In the genomic region with DNA sequence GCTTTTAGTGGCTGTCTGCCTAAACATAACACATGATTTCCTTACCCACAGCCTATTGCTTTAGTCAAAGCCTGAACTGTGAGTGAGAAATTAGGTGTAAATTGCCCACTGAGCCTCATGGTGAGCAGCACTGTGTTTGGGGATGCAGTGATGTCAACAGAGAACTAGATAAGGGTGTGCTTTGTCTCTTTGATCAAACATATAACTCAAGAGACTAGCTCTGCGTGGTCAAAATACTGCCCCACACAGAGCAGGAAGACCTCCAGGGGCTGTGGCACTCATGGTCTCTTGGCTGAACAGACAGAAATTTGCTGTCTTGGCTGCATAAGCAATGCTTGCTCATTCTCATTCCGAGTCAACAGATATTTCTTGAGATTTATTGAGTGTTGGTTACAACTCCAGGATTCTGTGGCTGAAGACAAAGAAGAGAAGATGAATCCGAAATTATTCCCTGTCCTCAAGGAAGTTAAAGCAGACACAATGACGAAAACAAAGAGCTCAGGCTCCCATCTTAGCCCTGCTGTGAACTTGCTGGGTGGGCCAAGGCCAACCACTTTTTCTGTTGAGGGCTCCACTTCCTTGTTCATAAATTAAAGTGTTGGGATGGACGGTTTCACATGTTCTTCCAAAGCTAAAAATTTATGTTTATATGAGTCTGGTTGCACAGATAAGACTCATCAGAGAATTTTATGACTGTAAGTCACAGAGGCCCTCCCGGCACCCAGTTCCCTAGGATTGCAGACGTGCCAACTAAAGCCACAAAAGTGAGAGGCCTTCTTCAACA, we compare ENCODE assay signal across 16 mouse cellular contexts.
DNase-seq lines count a peak whose midpoint lies in the region; ATAC-seq and TF ChIP-seq lines count a peak whose summit lies in the region.
"Had no signal": no experiment of that assay in that cellular context is flagged by ENCODE, and none has a peak within 500 bp of the region (broad histone marks: within the 10 kb centered on the region; RNA-seq: fewer than 3 reads in every experiment).

No protein-coding gene starts in this region.

- no peak overlapping the region for H3K4me2 ChIP-seq in lung, embryonic 14.5 days
- H3K4me2 ChIP-seq in kidney, embryonic 16.5 days (replicated peaks; ENCODE audit: low read depth, low read length), result no peak overlapping the region
- H3K4me2 ChIP-seq in lung, embryonic 16.5 days (ENCODE audit: low read depth, low read length), result no peak overlapping the region
- H3K4me2 ChIP-seq: forebrain, embryonic 12.5 days; heart, embryonic 11.5 days had no signal

- H3K27me3 ChIP-seq in lung, embryonic 14.5 days (ENCODE audit: insufficient read depth, low read length), result no peaks in the 10 kb centered on the region
- no peaks in the 10 kb centered on the region for H3K27me3 ChIP-seq in kidney, embryonic 16.5 days (ENCODE audit: insufficient read depth, low read length)
- no peaks in the 10 kb centered on the region for H3K27me3 ChIP-seq in lung, embryonic 16.5 days (ENCODE audit: control insufficient read depth, insufficient read depth, low read depth, low read length)
- H3K27me3 ChIP-seq: forebrain, embryonic 12.5 days had no signal

- WGBS in lung, embryonic 14.5 days, result 28% methylated on average over 7 of the region's 7 CpGs
- 44% methylated on average over 7 of the region's 7 CpGs for WGBS in lung, adult 2 months
- 51% methylated on average over 7 of the region's 7 CpGs for WGBS in kidney, embryonic 16.5 days
- WGBS in lung, embryonic 16.5 days, result 32% methylated on average over 7 of the region's 7 CpGs

- no peaks in the 10 kb centered on the region for H3K9me3 ChIP-seq in lung, embryonic 14.5 days (ENCODE audit: low read depth, low read length)
- no peaks in the 10 kb centered on the region for H3K9me3 ChIP-seq in kidney, embryonic 16.5 days (ENCODE audit: low read length)
- no peaks in the 10 kb centered on the region for H3K9me3 ChIP-seq in lung, embryonic 16.5 days (ENCODE audit: control insufficient read depth, low read length)
- H3K9me3 ChIP-seq: forebrain, embryonic 12.5 days had no signal

- TF ChIP-seq POLR2A in lung, adult 2 months (IDR thresholded peaks at IDR 0.05; ENCODE audit: borderline replicate concordance, extremely low read depth, low read depth, low read length), result no peak

- H3K36me3 ChIP-seq in lung, embryonic 14.5 days (ENCODE audit: insufficient read depth), result no peaks in the 10 kb centered on the region
- H3K36me3 ChIP-seq in kidney, embryonic 16.5 days (ENCODE audit: insufficient read depth, low read length), result no peaks in the 10 kb centered on the region
- H3K36me3 ChIP-seq in lung, embryonic 16.5 days (ENCODE audit: control insufficient read depth, insufficient read depth, low read length), result no peaks in the 10 kb centered on the region
- H3K36me3 ChIP-seq: forebrain, embryonic 12.5 days had no signal

- TF ChIP-seq CTCF in lung, embryonic 14.5 days (IDR thresholded peaks at IDR 0.05; ENCODE audit: low read depth), result no peak
- no peak for TF ChIP-seq CTCF in lung, adult 2 months (IDR thresholded peaks at IDR 0.05; ENCODE audit: insufficient read depth, low read length)

- DNase-seq in lung, embryonic 14.5 days, result peak; percentile 98
- no peak for DNase-seq in lung, adult 2 months
- DNase-seq in cerebellum, postnatal 4 days (ENCODE audit: low spot score in 2 of 2), result no peak
- no peak for DNase-seq in adrenal gland, postnatal 36 days
- DNase-seq: cerebellum, adult 9-11 months; heart, postnatal 36 days; right cerebral cortex, adult 18-20 months; thymus, adult 18-20 months had no signal

- ATAC-seq in lung, embryonic 14.5 days (ENCODE audit: insufficient read depth), result peak; percentile 98
- peak; percentile 76 for ATAC-seq in kidney, embryonic 16.5 days (ENCODE audit: low FRiP score, low TSS enrichment)
- peak; percentile 97 for ATAC-seq in lung, embryonic 16.5 days (ENCODE audit: low read depth)
- ATAC-seq in cerebellum, adult (ENCODE audit: insufficient number of reproducible peaks, low FRiP score, low TSS enrichment), result no peak
- ATAC-seq: CD4-positive, CD25-positive, alpha-beta regulatory T cell, adult 4 months; hindbrain, postnatal 0 days had no signal

- peak overlapping the region; percentile 85 for H3K27ac ChIP-seq in lung, embryonic 14.5 days (ENCODE audit: low read depth)
- peak overlapping the region; percentile 43 for H3K27ac ChIP-seq in kidney, embryonic 16.5 days (ENCODE audit: low read length)
- H3K27ac ChIP-seq in lung, embryonic 16.5 days (ENCODE audit: low read length), result peak overlapping the region; percentile 83
- H3K27ac ChIP-seq: forebrain, embryonic 12.5 days; hindbrain, postnatal 0 days; liver, embryonic 14.5 days had no signal

- no peak overlapping the region for H3K9ac ChIP-seq in lung, embryonic 14.5 days
- H3K9ac ChIP-seq in kidney, embryonic 16.5 days (replicated peaks; ENCODE audit: low read length), result no peak overlapping the region
- H3K9ac ChIP-seq in lung, embryonic 16.5 days (ENCODE audit: low read length), result no peak overlapping the region
- H3K9ac ChIP-seq: forebrain, embryonic 12.5 days; liver, embryonic 14.5 days had no signal

- H3K4me1 ChIP-seq in lung, embryonic 14.5 days (ENCODE audit: insufficient read depth), result no peaks in the 10 kb centered on the region
- H3K4me1 ChIP-seq in lung, adult 2 months (ENCODE audit: control insufficient read depth, insufficient read depth, low read length), result no peaks in the 10 kb centered on the region; the same call in 1 of the 2 replicates
- H3K4me1 ChIP-seq in kidney, embryonic 16.5 days (ENCODE audit: insufficient read depth, low read length), result peaks cover 4% of the 10 kb centered on the region; the same call in 1 of the 2 replicates
- H3K4me1 ChIP-seq in lung, embryonic 16.5 days (replicated peaks; ENCODE audit: control insufficient read depth, insufficient read depth, low read length), result peaks cover 8% of the 10 kb centered on the region; the same call in 1 of the 2 replicates
- H3K4me1 ChIP-seq: forebrain, embryonic 12.5 days had no signal

- H3K4me3 ChIP-seq in lung, embryonic 14.5 days (ENCODE audit: low read depth, low read length), result no peak overlapping the region
- H3K4me3 ChIP-seq in lung, adult 2 months (replicated peaks; ENCODE audit: extremely low read depth, low read depth, low read length), result no peak overlapping the region
- H3K4me3 ChIP-seq in kidney, embryonic 16.5 days (ENCODE audit: low read length), result no peak overlapping the region
- H3K4me3 ChIP-seq in lung, embryonic 16.5 days (ENCODE audit: low read length), result no peak overlapping the region
- H3K4me3 ChIP-seq: forebrain, embryonic 12.5 days had no signal
